Mouse (Mus musculus) embryonic facial prominence, embryonic 15.5 days (tissue): ENCODE measurements around the gene Lcn5. TPM values are rescaled to one million over a fixed set of nuclear protein-coding genes. Genes with fewer than 3 reads are reported as not detected.

ENCODE experiments used
- ATAC-seq: fragments of 200-750 bp; cut with Nextera tagmentation; 2 replicates; pipeline ENCODE4 v1.8.0; 2017; ENCODE audit warnings: low read depth, moderate TSS enrichment; ENCODE audit not compliant: insufficient number of reproducible peaks, low FRiP score, low TSS enrichment
- H3K27ac ChIP-seq: fragments of 300-500 bp; sonication (generic); replicated peaks from 2 replicates; pipeline ENCODE4 v1.5.1; 2015; ENCODE audit warnings: mild to moderate bottlenecking, inconsistent platforms
- H3K27me3 ChIP-seq: fragments of 300-500 bp; sonication (generic); 2 replicates; pipeline ENCODE4 v1.6.1; 2015; ENCODE audit warnings: inconsistent platforms
- H3K36me3 ChIP-seq: fragments of 300-500 bp; sonication (generic); 2 replicates; pipeline ENCODE4 v1.6.1; 2015; ENCODE audit warnings: mild to moderate bottlenecking, inconsistent platforms
- H3K4me1 ChIP-seq: fragments of 300-500 bp; sonication (generic); 2 replicates; pipeline ENCODE4 v1.6.1; 2015; ENCODE audit warnings: inconsistent platforms
- H3K4me2 ChIP-seq: fragments of 300-500 bp; sonication (generic); replicated peaks from 2 replicates; pipeline ENCODE4 v1.6.1; 2015; ENCODE audit warnings: mild to moderate bottlenecking, inconsistent platforms
- H3K4me3 ChIP-seq: fragments of 300-500 bp; sonication (generic); replicated peaks from 2 replicates; pipeline ENCODE4 v1.5.1; 2015; ENCODE audit warnings: mild to moderate bottlenecking, inconsistent platforms
- H3K9ac ChIP-seq: fragments of 300-500 bp; sonication (generic); 2 replicates; pipeline ENCODE4 v1.6.1; 2015; ENCODE audit warnings: inconsistent platforms
- H3K9me3 ChIP-seq: fragments of 300-500 bp; sonication (generic); replicated peaks from 2 replicates; pipeline ENCODE4 v1.6.1; 2016; ENCODE audit warnings: inconsistent platforms
- WGBS: fragments of 180-500 bp; shearing (Covaris S2); methylation state at CpG from one replicate; pipeline ENCODE4 v1.1.7; 2015; 5-methylcytosine and 5-hydroxymethylcytosine counted together
- polyA plus RNA-seq: library from polyadenylated mRNA; unstranded; fragments of >200 nt; fragmentation: Nextera tagmentation; extraction: Ambion mirVana; gene quantifications from 2 replicates; pipeline ENCODE4 v1.2.1, GENCODE M21; 2015

The Lcn5 gene
- polyA plus RNA-seq, 1 experiment from 2014 or later, result not detected

GRCm38 (mm10) chr2:25634046-25634445 lies 23.7 kb upstream of the Lcn5 start:
- no peaks in the 10 kb centered on the region for H3K27me3 ChIP-seq
- ATAC-seq, result no peak
- H3K9ac ChIP-seq, result no peak overlapping the region
- WGBS, result 38% methylated on average over 1 of the region's 1 CpGs
- H3K36me3 ChIP-seq, result no peaks in the 10 kb centered on the region
- no peak overlapping the region for H3K4me3 ChIP-seq
- H3K9me3 ChIP-seq, result no peaks in the 10 kb centered on the region
- H3K27ac ChIP-seq, result no peak overlapping the region
- no peak overlapping the region for H3K4me2 ChIP-seq
- no peaks in the 10 kb centered on the region for H3K4me1 ChIP-seq

DNA sequence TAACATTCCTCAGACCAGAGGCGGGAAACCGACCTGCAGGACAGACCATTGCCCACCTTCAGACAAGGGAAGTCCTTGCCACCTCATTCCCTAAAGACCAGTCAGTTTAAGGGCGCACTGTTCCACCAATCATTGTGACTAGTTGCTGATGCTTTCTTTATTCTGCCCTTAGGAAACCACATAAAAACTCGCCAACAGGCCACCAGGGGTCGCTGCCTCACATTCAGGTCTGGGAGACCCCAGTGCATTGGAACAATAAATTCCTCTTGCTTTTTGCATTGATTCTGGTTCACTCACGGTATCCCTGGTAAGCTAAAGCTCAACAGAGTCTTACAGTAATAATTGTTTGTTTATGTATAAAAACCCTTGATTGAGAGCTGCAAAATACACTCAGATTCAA lies 17.9 kb upstream of the Lcn5 start:
- Histone ChIP-seq H3K36me3 (no peaks in the 10 kb centered on the region), H3K4me1 (no peaks in the 10 kb centered on the region), H3K27ac (no peak overlapping the region), H3K9me3 (no peaks in the 10 kb centered on the region), H3K4me3 (no peak overlapping the region), H3K27me3 (no peaks in the 10 kb centered on the region), H3K4me2 (no peak overlapping the region), H3K9ac (no peak overlapping the region)
- ATAC-seq, result no peak
- WGBS, result 19% methylated on average over 6 of the region's 6 CpGs

DNA sequence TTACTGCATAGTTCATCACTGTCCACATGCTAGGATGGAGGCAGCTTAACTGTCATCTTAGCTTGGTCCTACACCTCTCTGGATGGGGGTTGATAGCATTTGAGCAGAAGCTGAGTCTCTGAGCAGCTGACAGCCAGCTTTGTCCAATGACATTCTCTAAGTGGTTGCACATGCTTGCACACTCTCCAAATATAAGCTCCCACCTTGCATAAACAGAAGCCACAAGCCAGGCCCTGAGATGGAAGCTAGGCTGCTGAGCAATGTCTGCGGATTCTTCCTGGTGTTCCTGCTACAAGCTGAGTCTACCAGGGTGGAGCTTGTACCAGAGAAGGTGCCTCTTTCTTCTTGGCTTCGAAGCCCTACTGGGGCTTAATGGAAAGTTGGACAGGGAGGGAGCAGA lies 4.8 kb upstream of the Lcn5 start, which contains the start of gene Lcn8:
Gene Lcn8 (plus strand): TSS at position 219 of the 400 bp plus-strand sequence.
- H3K9me3 ChIP-seq, result no peaks in the 10 kb centered on the region
- 67% methylated on average over 2 of the region's 2 CpGs for WGBS
- no peaks in the 10 kb centered on the region for H3K36me3 ChIP-seq
- no peak within 1 kb of the TSS for H3K4me3 ChIP-seq
- H3K27me3 ChIP-seq, result no peaks in the 10 kb centered on the region
- ATAC-seq, result no peak
- H3K27ac ChIP-seq, result no peak within 1 kb of the TSS
- no peaks in the 10 kb centered on the region for H3K4me1 ChIP-seq
- H3K9ac ChIP-seq, result no peak within 1 kb of the TSS
- H3K4me2 ChIP-seq, result no peak within 1 kb of the TSS

- H3K27ac ChIP-seq, result no peak overlapping the region
- H3K27me3 ChIP-seq, result no peaks in the 10 kb centered on the region
- WGBS, result 32% methylated on average over 1 of the region's 1 CpGs
- H3K4me1 ChIP-seq, result no peaks in the 10 kb centered on the region
- H3K9ac ChIP-seq, result no peak overlapping the region
- H3K4me2 ChIP-seq, result no peak overlapping the region
- H3K4me3 ChIP-seq, result no peak overlapping the region
- H3K9me3 ChIP-seq, result no peaks in the 10 kb centered on the region
- ATAC-seq, result no peak
- H3K36me3 ChIP-seq, result no peaks in the 10 kb centered on the region
Measured at GRCm38 (mm10) chr2:25654502-25654901, 3.2 kb upstream of the Lcn5 start.

DNA sequence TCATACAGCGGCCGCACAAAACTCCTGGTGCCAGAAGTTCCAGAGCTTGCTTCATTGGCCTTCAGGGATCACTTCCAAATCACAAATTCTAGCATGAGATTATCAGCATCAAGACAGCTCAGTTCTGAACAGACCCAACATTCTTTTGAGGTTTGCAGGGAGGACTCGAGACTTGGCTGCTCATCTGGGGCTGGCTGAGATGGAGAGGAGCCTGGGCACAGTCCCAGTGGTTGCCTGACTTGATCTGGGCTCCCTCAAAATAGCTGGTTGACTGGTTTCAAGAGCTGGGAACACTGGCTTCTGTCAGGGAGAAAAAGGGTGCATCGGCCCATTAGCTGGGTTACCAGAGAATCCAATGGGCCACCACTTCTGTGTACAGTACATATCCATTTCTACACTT lies 1.1 kb upstream of the Lcn5 start:
- H3K27me3 ChIP-seq, result no peaks in the 10 kb centered on the region
- H3K9ac ChIP-seq, result no peak overlapping the region
- ATAC-seq, result no peak
- no peak overlapping the region for H3K27ac ChIP-seq
- H3K36me3 ChIP-seq, result no peaks in the 10 kb centered on the region
- H3K4me3 ChIP-seq, result no peak overlapping the region
- H3K4me1 ChIP-seq, result no peaks in the 10 kb centered on the region
- 74% methylated on average over 4 of the region's 4 CpGs for WGBS
- no peak overlapping the region for H3K4me2 ChIP-seq
- no peaks in the 10 kb centered on the region for H3K9me3 ChIP-seq

DNA sequence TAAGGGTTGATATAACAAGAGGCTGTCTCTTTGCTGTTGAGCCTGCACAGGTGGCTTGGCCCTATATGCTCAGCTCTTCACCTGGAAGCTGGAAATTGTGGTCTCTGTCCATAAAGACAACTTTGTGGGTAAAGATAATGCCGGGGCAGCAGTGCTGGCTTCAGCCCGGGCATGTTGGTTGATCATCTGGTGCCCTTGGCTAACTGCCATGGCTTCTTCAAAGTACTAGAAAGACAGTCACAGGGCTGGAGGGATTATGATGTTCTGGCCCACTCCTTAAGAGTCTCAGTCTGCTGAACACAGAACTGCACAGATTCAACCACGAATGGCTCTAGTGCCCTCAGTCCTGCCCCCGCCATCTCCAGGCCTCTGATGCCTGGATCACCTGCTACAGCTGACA lies 506 bp upstream of the Lcn5 start:
- no peak overlapping the region for H3K4me2 ChIP-seq
- no peak overlapping the region for H3K27ac ChIP-seq
- H3K4me3 ChIP-seq, result no peak overlapping the region
- H3K9ac ChIP-seq, result no peak overlapping the region
- H3K27me3 ChIP-seq, result no peaks in the 10 kb centered on the region
- no peaks in the 10 kb centered on the region for H3K4me1 ChIP-seq
- ATAC-seq, result no peak
- WGBS, result 82% methylated on average over 4 of the region's 4 CpGs
- H3K36me3 ChIP-seq, result no peaks in the 10 kb centered on the region
- no peaks in the 10 kb centered on the region for H3K9me3 ChIP-seq

- no peak for ATAC-seq
- Histone ChIP-seq H3K4me2 (no peak overlapping the region), H3K9me3 (no peaks in the 10 kb centered on the region), H3K27ac (no peak overlapping the region), H3K4me3 (no peak overlapping the region), H3K36me3 (no peaks in the 10 kb centered on the region), H3K9ac (no peak overlapping the region), H3K4me1 (no peaks in the 10 kb centered on the region), H3K27me3 (no peaks in the 10 kb centered on the region)
- WGBS, result 81% methylated on average over 8 of the region's 8 CpGs
Measured at GRCm38 (mm10) chr2:25660279-25660678, 2.5 kb downstream of the Lcn5 start.

DNA sequence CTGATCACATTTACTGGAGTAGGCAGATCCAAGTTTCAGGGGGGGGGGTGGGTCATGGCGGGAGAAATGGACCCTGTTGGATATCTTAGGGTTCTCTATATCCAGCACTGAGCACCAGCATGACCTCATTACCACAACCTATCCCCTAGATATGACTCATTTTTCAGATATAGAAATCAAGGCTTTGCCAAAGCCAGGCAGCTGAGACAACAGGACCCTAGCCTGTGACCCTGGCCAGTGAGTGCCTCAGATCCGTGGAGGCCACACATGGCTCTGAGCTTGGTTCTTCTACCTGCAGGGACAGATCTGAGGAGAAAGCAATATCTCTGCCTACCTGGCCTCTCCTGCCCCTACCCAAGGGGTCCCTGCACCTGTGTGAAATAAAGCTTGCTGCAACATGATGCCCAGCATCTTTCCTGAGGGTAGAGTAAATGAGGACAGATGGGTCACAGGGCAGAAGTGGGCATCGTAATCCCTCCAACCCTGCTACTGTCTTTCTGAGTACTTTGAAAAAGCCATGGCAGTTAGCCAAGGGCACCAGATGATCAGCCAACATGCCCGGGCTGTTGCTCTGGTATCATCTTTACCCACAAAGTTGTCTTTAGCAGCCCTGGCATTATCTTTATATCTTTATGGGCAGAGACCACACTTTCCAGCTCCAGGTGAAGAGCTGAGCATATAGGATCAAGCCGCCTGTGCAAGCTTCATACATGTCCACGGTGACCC lies 3.7 kb downstream of the Lcn5 start:
- ATAC-seq, result no peak
- Histone ChIP-seq H3K9me3 (no peaks in the 10 kb centered on the region), H3K4me3 (no peak overlapping the region), H3K4me1 (no peaks in the 10 kb centered on the region), H3K27ac (no peak overlapping the region), H3K4me2 (no peak overlapping the region), H3K36me3 (no peaks in the 10 kb centered on the region), H3K27me3 (no peaks in the 10 kb centered on the region), H3K9ac (no peak overlapping the region)
- WGBS, result 79% methylated on average over 6 of the region's 6 CpGs

GRCm38 (mm10) chr2:25663511-25663910 lies 5.8 kb downstream of the Lcn5 start:
- ATAC-seq, result no peak
- H3K4me3 ChIP-seq, result no peak overlapping the region
- WGBS, result 60% methylated on average over 1 of the region's 1 CpGs

DNA sequence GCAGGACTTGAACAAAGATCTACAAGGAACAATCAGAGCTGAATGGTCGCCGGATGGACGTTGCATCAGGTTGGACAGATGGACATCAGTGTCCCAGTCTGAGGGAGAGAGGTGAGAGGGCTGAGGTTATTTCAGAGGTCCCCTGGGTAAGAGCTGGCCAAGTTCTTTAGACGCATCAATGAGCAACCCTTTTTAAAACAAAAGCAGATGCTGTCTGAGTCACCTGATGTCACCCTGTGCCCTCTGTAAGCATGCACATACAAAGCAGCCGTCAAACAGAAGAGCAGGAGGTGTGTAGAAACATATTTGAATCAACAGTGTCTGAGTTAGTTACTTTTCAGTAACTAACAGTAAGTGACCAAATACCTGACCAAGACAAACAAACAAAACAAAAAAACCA lies 6.4 kb downstream of the Lcn5 start:
- no peak overlapping the region for H3K27ac ChIP-seq
- H3K4me1 ChIP-seq, result no peaks in the 10 kb centered on the region
- 70% methylated on average over 5 of the region's 5 CpGs for WGBS
- no peak for ATAC-seq
- no peaks in the 10 kb centered on the region for H3K27me3 ChIP-seq
- H3K4me3 ChIP-seq, result no peak overlapping the region
- no peaks in the 10 kb centered on the region for H3K36me3 ChIP-seq
- H3K9ac ChIP-seq, result no peak overlapping the region
- no peaks in the 10 kb centered on the region for H3K9me3 ChIP-seq
- H3K4me2 ChIP-seq, result no peak overlapping the region

More at GRCm38 (mm10) chr2:25663511-25663910, 5.8 kb downstream of the Lcn5 start:
- H3K27me3 ChIP-seq, result no peaks in the 10 kb centered on the region
- H3K27ac ChIP-seq, result no peak overlapping the region
- no peak overlapping the region for H3K9ac ChIP-seq
- H3K4me1 ChIP-seq, result no peaks in the 10 kb centered on the region
- no peaks in the 10 kb centered on the region for H3K9me3 ChIP-seq
- H3K36me3 ChIP-seq, result no peaks in the 10 kb centered on the region
- H3K4me2 ChIP-seq, result no peak overlapping the region

GRCm38 (mm10) chr2:25666516-25666915 lies 8.8 kb downstream of the Lcn5 start:
- 62% methylated on average over 1 of the region's 1 CpGs for WGBS
- H3K4me1 ChIP-seq, result no peaks in the 10 kb centered on the region
- no peak overlapping the region for H3K9ac ChIP-seq
- H3K27me3 ChIP-seq, result no peaks in the 10 kb centered on the region
- H3K4me2 ChIP-seq, result no peak overlapping the region
- no peak for ATAC-seq
- H3K4me3 ChIP-seq, result no peak overlapping the region
- no peaks in the 10 kb centered on the region for H3K36me3 ChIP-seq
- H3K27ac ChIP-seq, result no peak overlapping the region
- H3K9me3 ChIP-seq, result no peaks in the 10 kb centered on the region

- Histone ChIP-seq H3K36me3 (no peaks in the 10 kb centered on the region), H3K9ac (no peak within 1 kb of the TSS), H3K27ac (no peak within 1 kb of the TSS), H3K4me2 (no peak within 1 kb of the TSS), H3K9me3 (no peaks in the 10 kb centered on the region), H3K4me1 (no peaks in the 10 kb centered on the region), H3K27me3 (no peaks in the 10 kb centered on the region), H3K4me3 (no peak within 1 kb of the TSS)
- no peak for ATAC-seq
- 93% methylated on average over 3 of the region's 3 CpGs for WGBS
Measured at GRCm38 (mm10) chr2:25676486-25676885, 18.7 kb downstream of the Lcn5 start, which contains the start of gene Lcn6. Lcn6 (plus strand) TSS chr2:25676786.
